Mouse (Mus musculus) lung, postnatal 0 days (tissue): Measurements from ENCODE around the gene Kncn.

Experiments used
- CTCF ChIP-seq: IDR thresholded peaks from 2 replicates; pipeline ENCODE4 v1.5.1; 2016; ENCODE audit warnings: antibody characterized with exemption, mild to moderate bottlenecking
- EP300 ChIP-seq: IDR thresholded peaks from 2 replicates; pipeline ENCODE4 v1.6.1; 2016; ENCODE audit warnings: antibody characterized with exemption, mild to moderate bottlenecking, control low read depth

- TF ChIP-seq CTCF (no peak), EP300 (no peak)
These were observed 37.5 kb upstream of the Kncn start for GRCm38 (mm10) chr4:115846656-115847055.
